Mouse (Mus musculus) heart, postnatal 0 days (tissue): Measurements from ENCODE around the gene Chic1. TPM values are rescaled to one million over a fixed set of nuclear protein-coding genes. Genes with fewer than 3 reads are reported as not detected.

Experiments
- ATAC-seq: fragments of 200-750 bp; cut with Nextera tagmentation; 2 replicates; pipeline ENCODE4 v1.8.0; 2017; ENCODE audit warnings: low read depth, moderate number of reproducible peaks, moderate library complexity; ENCODE audit not compliant: insufficient read depth
- DNase-seq: peaks from one replicate; pipeline ENCODE4 v3.0.0-alpha.2; 2016; ENCODE audit warnings: low spot score
- H3K27ac ChIP-seq: fragments of 300-500 bp; sonication (generic); 2 replicates; pipeline ENCODE4 v1.5.1; 2014; ENCODE audit warnings: low read depth, mild to moderate bottlenecking
- H3K27me3 ChIP-seq: fragments of 300-500 bp; sonication (generic); 2 replicates; pipeline ENCODE4 v1.6.1; 2014; ENCODE audit warnings: low read length, mixed read lengths; ENCODE audit not compliant: control insufficient read depth, insufficient read depth
- H3K36me3 ChIP-seq: fragments of 300-500 bp; sonication (generic); replicated peaks from 2 replicates; pipeline ENCODE4 v1.6.1; 2014; ENCODE audit warnings: low read length, mixed read lengths; ENCODE audit not compliant: control insufficient read depth, insufficient read depth
- H3K4me1 ChIP-seq: fragments of 300-500 bp; sonication (generic); 2 replicates; pipeline ENCODE4 v1.6.1; 2014; ENCODE audit warnings: antibody characterized with exemption; ENCODE audit not compliant: control insufficient read depth, insufficient read depth
- H3K4me2 ChIP-seq: fragments of 300-500 bp; sonication (generic); 2 replicates; pipeline ENCODE4 v1.6.1; 2014; ENCODE audit warnings: low read depth, mild to moderate bottlenecking, low read length, moderate library complexity
- H3K4me3 ChIP-seq: fragments of 300-500 bp; sonication (generic); 2 replicates; pipeline ENCODE4 v1.5.1; 2014; ENCODE audit warnings: low read depth, low read length
- H3K9ac ChIP-seq: fragments of 300-500 bp; sonication (generic); replicated peaks from 2 replicates; pipeline ENCODE4 v1.6.1; 2014; ENCODE audit warnings: low read depth, low read length, mixed read lengths
- H3K9me3 ChIP-seq: fragments of 300-500 bp; sonication (generic); replicated peaks from 2 replicates; pipeline ENCODE4 v1.6.1; 2016; ENCODE audit warnings: low read length; ENCODE audit not compliant: control insufficient read depth
- CTCF ChIP-seq: IDR thresholded peaks from 2 replicates; pipeline ENCODE4 v1.5.1; 2016; ENCODE audit warnings: antibody characterized with exemption, control low read depth, low read depth
- EP300 ChIP-seq: IDR thresholded peaks from 2 replicates; pipeline ENCODE4 v1.6.1; 2016; ENCODE audit warnings: antibody characterized with exemption, low read depth
- WGBS: fragments of 180-500 bp; shearing (Covaris S2); extraction: QIAGEN DNeasy Blood & Tissue Kit; methylation state at CpG from one replicate; pipeline ENCODE4 v1.1.7; 2014; 5-methylcytosine and 5-hydroxymethylcytosine counted together
- polyA plus RNA-seq: library from polyadenylated mRNA; unstranded; fragments of >200 nt; fragmentation: Nextera tagmentation; extraction: Ambion mirVana; gene quantifications from 2 replicates; pipeline ENCODE4 v1.2.1, GENCODE M21; 2015
- total RNA-seq: library from RNA; depleted of rRNA; stranded (reverse); fragments of >200 nt; gene quantifications from 2 replicates; pipeline ENCODE4 v1.2.3, GENCODE M21; 2014; ENCODE audit warnings: low replicate concordance; rRNA removed

Chic1 gene
- total RNA-seq, result 0.65 and 1.7 TPM in 2 replicates
- 0.90 and 0.91 TPM in 2 replicates for polyA plus RNA-seq

DNA sequence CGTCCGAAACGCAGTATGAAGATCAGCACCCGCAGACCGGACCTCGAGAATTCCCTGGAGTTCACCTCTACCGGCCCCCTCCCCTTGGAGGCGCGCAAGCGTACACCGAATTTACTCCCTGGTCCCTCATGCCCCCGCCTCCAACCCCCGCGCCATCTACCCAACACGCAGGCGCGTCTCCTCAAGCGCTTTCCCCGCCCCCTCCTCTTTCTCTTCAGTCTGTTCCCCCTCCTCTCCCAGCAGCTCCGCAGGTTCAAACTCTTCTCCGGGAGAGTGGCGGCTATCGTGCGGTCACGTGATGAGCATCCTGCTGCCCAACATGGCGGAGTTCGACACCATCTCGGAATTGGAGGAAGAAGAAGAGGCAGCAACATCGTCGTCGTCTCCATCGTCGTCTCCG, at the start of gene Chic1:
Gene Chic1 (plus strand): TSS at position 190 of the 400 bp plus-strand sequence.
- 16% methylated on average over 34 of the region's 34 CpGs for WGBS
- peak; percentile 85 for ATAC-seq
- peak within 1 kb of the TSS; percentile 56 for H3K9ac ChIP-seq
- peak; percentile 37 for DNase-seq
- no peaks in the 10 kb centered on the region for H3K9me3 ChIP-seq
- peaks cover 27% of the 10 kb centered on the region for H3K27me3 ChIP-seq
- H3K4me2 ChIP-seq, result peak within 1 kb of the TSS; percentile 75
- H3K4me1 ChIP-seq, result no peaks in the 10 kb centered on the region
- no peaks in the 10 kb centered on the region for H3K36me3 ChIP-seq
- H3K27ac ChIP-seq, result no peak within 1 kb of the TSS
- no peak for TF ChIP-seq CTCF
- TF ChIP-seq EP300, result no peak
- peak within 1 kb of the TSS; percentile 69 for H3K4me3 ChIP-seq

GRCm38 (mm10) chrX:103308262-103308661, 48.0 kb upstream of the Chic1 start:
- no peaks in the 10 kb centered on the region; the same call in 1 of the 2 replicates for H3K27me3 ChIP-seq
- H3K9me3 ChIP-seq, result no peaks in the 10 kb centered on the region
- no peak overlapping the region for H3K4me2 ChIP-seq
- no peak overlapping the region for H3K9ac ChIP-seq
- 79% methylated on average over 1 of the region's 1 CpGs for WGBS
- H3K4me3 ChIP-seq, result no peak overlapping the region
- H3K27ac ChIP-seq, result no peak overlapping the region
- DNase-seq (no peak), ATAC-seq (no peak)
- H3K4me1 ChIP-seq, result no peaks in the 10 kb centered on the region
- H3K36me3 ChIP-seq, result no peaks in the 10 kb centered on the region
- TF ChIP-seq CTCF, result no peak
- TF ChIP-seq EP300, result no peak

DNA sequence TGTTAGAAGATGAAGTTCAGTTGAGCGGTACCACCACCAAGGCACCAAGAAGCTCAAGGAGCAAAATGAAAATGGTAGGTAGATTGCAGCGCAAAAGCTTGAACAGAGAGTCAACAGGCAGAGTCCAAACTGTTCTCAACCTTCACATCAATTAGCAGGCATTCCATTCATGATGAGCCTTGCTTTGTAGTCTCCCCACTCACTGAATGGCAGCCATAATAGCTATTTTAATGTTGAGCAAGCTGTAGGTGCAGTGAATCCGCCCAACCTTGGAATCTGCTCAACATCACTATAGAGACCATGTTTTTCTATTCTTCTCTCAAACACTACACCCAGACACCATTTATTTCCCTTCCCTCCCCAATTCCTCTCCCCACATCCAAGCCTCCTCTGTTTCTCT, 44.6 kb upstream of the Chic1 start:
- H3K36me3 ChIP-seq, result no peaks in the 10 kb centered on the region
- DNase-seq (no peak), ATAC-seq (no peak)
- H3K9me3 ChIP-seq, result no peaks in the 10 kb centered on the region
- peaks cover 5% of the 10 kb centered on the region; the same call in 1 of the 2 replicates for H3K27me3 ChIP-seq
- H3K4me2 ChIP-seq, result no peak overlapping the region
- no peak overlapping the region for H3K27ac ChIP-seq
- no peak for TF ChIP-seq CTCF
- no peak for TF ChIP-seq EP300
- H3K4me3 ChIP-seq, result no peak overlapping the region
- 83% methylated on average over 3 of the region's 3 CpGs for WGBS
- H3K4me1 ChIP-seq, result no peaks in the 10 kb centered on the region
- no peak overlapping the region for H3K9ac ChIP-seq

DNA sequence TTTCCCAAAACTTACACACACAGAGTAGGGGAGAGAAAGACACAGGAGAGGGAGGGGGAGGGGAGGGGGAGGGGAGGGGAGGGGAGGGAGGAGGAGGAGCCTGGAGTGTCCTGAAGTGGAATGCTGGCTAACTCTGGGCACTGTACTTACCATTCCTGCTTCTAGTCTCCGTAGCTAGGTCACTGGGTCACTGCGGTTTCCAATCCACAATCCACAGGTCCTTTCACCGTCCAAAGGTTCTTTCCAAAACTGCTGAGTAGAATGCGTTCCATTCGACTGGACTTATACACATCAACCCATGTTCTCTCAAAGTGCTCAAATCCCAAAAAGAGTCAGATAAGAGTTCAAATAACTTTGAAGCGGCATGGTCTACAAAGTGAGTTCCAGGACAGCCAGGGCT, 42.1 kb upstream of the Chic1 start:
- ATAC-seq (no peak), DNase-seq (no peak)
- peaks cover 14% of the 10 kb centered on the region for H3K27me3 ChIP-seq
- WGBS, result 69% methylated on average over 6 of the region's 6 CpGs
- H3K4me3 ChIP-seq, result no peak overlapping the region
- no peak overlapping the region for H3K27ac ChIP-seq
- H3K9ac ChIP-seq, result no peak overlapping the region
- TF ChIP-seq CTCF (no peak), EP300 (no peak)
- H3K36me3 ChIP-seq, result no peaks in the 10 kb centered on the region
- no peaks in the 10 kb centered on the region for H3K4me1 ChIP-seq
- no peaks in the 10 kb centered on the region for H3K9me3 ChIP-seq
- H3K4me2 ChIP-seq, result no peak overlapping the region

DNA sequence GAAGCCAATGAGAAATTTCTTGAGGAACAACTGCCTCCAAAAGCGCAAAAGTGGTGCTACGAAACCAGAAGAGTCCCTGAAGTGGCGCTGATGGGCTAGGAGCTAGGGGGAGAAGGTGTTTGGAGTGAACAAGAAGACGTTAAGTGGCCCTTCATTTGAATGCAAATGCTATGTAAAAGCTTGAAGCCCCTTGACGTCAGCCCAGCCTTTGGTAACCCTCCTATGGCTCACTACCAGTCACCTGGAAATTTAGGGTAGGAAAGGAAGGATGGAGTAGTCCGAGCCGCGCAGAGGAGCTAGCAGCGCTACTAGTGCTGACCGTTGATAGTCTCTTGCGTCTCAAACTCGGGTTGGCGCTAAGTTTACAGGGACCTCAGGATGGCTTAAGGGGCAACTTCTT, 35.1 kb upstream of the Chic1 start, which contains the start of gene Cdx4:
Gene Cdx4 (plus strand): TSS at position 253 of the 400 bp plus-strand sequence.
- Histone ChIP-seq H3K4me1 (no peaks in the 10 kb centered on the region), H3K4me2 (0 out of 2 replicates have a peak within 1 kb of the TSS, but pooled peaks have one; percentile 0), H3K27me3 (peaks cover 46% of the 10 kb centered on the region), H3K36me3 (no peaks in the 10 kb centered on the region), H3K27ac (no peak within 1 kb of the TSS), H3K9me3 (no peaks in the 10 kb centered on the region), H3K4me3 (peak within 1 kb of the TSS; percentile 14; the same call in 1 of the 2 replicates), H3K9ac (no peak within 1 kb of the TSS)
- ATAC-seq, result no peak
- WGBS, result 13% methylated on average over 13 of the region's 13 CpGs
- TF ChIP-seq EP300, result no peak
- TF ChIP-seq CTCF, result no peak
- no peak for DNase-seq

GRCm38 (mm10) chrX:103325900-103326299, 30.4 kb upstream of the Chic1 start:
- no peak for DNase-seq
- ATAC-seq, result no peak
- Histone ChIP-seq H3K27me3 (peaks cover 51% of the 10 kb centered on the region), H3K9ac (no peak overlapping the region), H3K9me3 (no peaks in the 10 kb centered on the region), H3K4me1 (no peaks in the 10 kb centered on the region), H3K4me2 (no peak overlapping the region), H3K27ac (no peak overlapping the region), H3K36me3 (no peaks in the 10 kb centered on the region), H3K4me3 (no peak overlapping the region)
- 68% methylated on average over 3 of the region's 3 CpGs for WGBS
- TF ChIP-seq EP300, result no peak
- no peak for TF ChIP-seq CTCF
